Comparison of ENCODE assay signal across 8 mouse cellular contexts in the genomic region with DNA sequence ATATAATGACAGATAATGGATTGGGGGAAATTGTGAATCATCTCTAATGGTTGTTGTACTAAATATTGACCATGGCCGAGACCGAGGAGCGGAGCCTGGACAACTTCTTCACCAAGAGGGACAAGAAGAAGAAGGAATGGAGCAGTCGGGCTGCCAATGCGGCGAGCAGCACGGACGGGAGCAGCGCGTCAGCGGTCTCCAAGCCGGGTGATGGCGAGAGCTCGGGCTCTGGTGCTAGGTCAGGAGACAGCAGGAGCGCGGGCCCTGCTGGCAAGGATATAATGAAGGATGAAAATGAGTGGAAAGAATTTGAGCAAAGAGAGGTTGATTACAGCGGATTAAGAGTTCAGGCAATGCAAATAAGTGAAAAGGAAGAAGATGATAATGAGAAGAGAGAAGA. TPM values are rescaled to one million over a fixed set of nuclear protein-coding genes. Genes with fewer than 3 reads are reported as not detected.
DNase-seq lines count a peak whose midpoint lies in the region; ATAC-seq lines count a peak whose summit lies in the region.
"Not testable (repeated sequence)": the region's sequence is repeated elsewhere in the genome, so short reads cannot be mapped to it uniquely, and the experiment has no call there.
"Had no signal": no experiment of that assay in that cellular context is flagged by ENCODE, and none has a peak within 500 bp of the region (broad histone marks: within the 10 kb centered on the region; RNA-seq: fewer than 3 reads in every experiment).

No protein-coding gene starts in this region.

- 91% methylated on average over 16 of the region's 17 CpGs for WGBS in forebrain, embryonic 11.5 days
- WGBS in heart, embryonic 10.5 days, result 86% methylated on average over 17 of the region's 17 CpGs
- WGBS in intestine, embryonic 14.5 days, result 92% methylated on average over 16 of the region's 17 CpGs
- 91% methylated on average over 16 of the region's 17 CpGs for WGBS in liver, embryonic 11.5 days
- WGBS in stomach, embryonic 14.5 days, result 91% methylated on average over 16 of the region's 17 CpGs

- H3K4me2 ChIP-seq in forebrain, embryonic 11.5 days (ENCODE audit: low read depth, low read length, severe bottlenecking); intestine, embryonic 14.5 days (ENCODE audit: low read length); liver, embryonic 11.5 days; stomach, embryonic 14.5 days (replicated peaks; ENCODE audit: low read depth, low read length): not testable (repeated sequence)

- not testable (repeated sequence) for H3K4me3 ChIP-seq in forebrain, embryonic 11.5 days (ENCODE audit: low read depth, low read length); heart, embryonic 10.5 days; intestine, embryonic 14.5 days (ENCODE audit: low read depth, low read length); liver, embryonic 11.5 days (ENCODE audit: low read depth, low read length); stomach, embryonic 14.5 days (ENCODE audit: low read depth, low read length)

- H3K9ac ChIP-seq in forebrain, embryonic 11.5 days (ENCODE audit: low read length); intestine, embryonic 14.5 days (ENCODE audit: low read length); liver, embryonic 11.5 days (ENCODE audit: low read depth, low read length); stomach, embryonic 14.5 days (replicated peaks; ENCODE audit: low read depth, low read length): not testable (repeated sequence)

- H3K27ac ChIP-seq in forebrain, embryonic 11.5 days (ENCODE audit: low read depth, low read length); heart, embryonic 10.5 days; intestine, embryonic 14.5 days (ENCODE audit: low read depth); liver, embryonic 11.5 days (ENCODE audit: low read depth, low read length); stomach, embryonic 14.5 days (ENCODE audit: low read length): not testable (repeated sequence)

- not testable (repeated sequence) for ATAC-seq in forebrain, embryonic 11.5 days (replicated peaks; ENCODE audit: low FRiP score); liver, embryonic 11.5 days (replicated peaks; ENCODE audit: low FRiP score)
- ATAC-seq in intestine, embryonic 14.5 days (replicated peaks; ENCODE audit: low FRiP score, low TSS enrichment, low read depth), result 0 out of 2 replicates have a peak, but pooled peaks have one; percentile 55
- 0 out of 2 replicates have a peak, but pooled peaks have one; percentile 47 for ATAC-seq in monocyte, adult 5-6 weeks (replicated peaks; ENCODE audit: insufficient number of reproducible peaks, low FRiP score, low TSS enrichment, poor library complexity, severe bottlenecking)
- peak; percentile 49; the same call in 1 of the 2 replicates for ATAC-seq in stomach, embryonic 14.5 days (ENCODE audit: insufficient number of reproducible peaks, insufficient read depth, low FRiP score, low read depth)

- H3K27me3 ChIP-seq in forebrain, embryonic 11.5 days (ENCODE audit: control insufficient read depth, insufficient read depth, low read length); heart, embryonic 10.5 days (ENCODE audit: insufficient read depth, poor library complexity, severe bottlenecking); intestine, embryonic 14.5 days (replicated peaks; ENCODE audit: control insufficient read depth, insufficient read depth, low read length); liver, embryonic 11.5 days (replicated peaks; ENCODE audit: control insufficient read depth, insufficient read depth, low read length); stomach, embryonic 14.5 days (ENCODE audit: control insufficient read depth, insufficient read depth, low read length): not testable (repeated sequence)

- H3K9me3 ChIP-seq in forebrain, embryonic 11.5 days (ENCODE audit: control insufficient read depth, low read length); stomach, embryonic 14.5 days (ENCODE audit: control insufficient read depth, low read depth, low read length): not testable (repeated sequence)
- H3K9me3 ChIP-seq in heart, embryonic 10.5 days, result peaks cover 25% of the 10 kb centered on the region
- peaks cover 16% of the 10 kb centered on the region for H3K9me3 ChIP-seq in intestine, embryonic 14.5 days (ENCODE audit: control insufficient read depth, low read length)
- H3K9me3 ChIP-seq in liver, embryonic 11.5 days (ENCODE audit: control insufficient read depth, low read length), result peaks cover 12% of the 10 kb centered on the region

- peak; percentile 46 for DNase-seq in forebrain, embryonic 11.5 days (ENCODE audit: low spot score)
- peak; percentile 63 for DNase-seq in heart, embryonic 10.5 days (ENCODE audit: low spot score)
- not testable (repeated sequence) for DNase-seq in intestine, embryonic 14.5 days (ENCODE audit: low spot score)
- peak; percentile 31 for DNase-seq in liver, embryonic 11.5 days (ENCODE audit: low spot score)

- H3K36me3 ChIP-seq in forebrain, embryonic 11.5 days (ENCODE audit: control insufficient read depth, insufficient read depth, low read length); heart, embryonic 10.5 days; intestine, embryonic 14.5 days (ENCODE audit: control insufficient read depth, insufficient read depth, low read length); liver, embryonic 11.5 days (ENCODE audit: control insufficient read depth, insufficient read depth, low read length); stomach, embryonic 14.5 days (ENCODE audit: control insufficient read depth, insufficient read depth, low read length): not testable (repeated sequence)

- H3K4me1 ChIP-seq in forebrain, embryonic 11.5 days (replicated peaks; ENCODE audit: control insufficient read depth, insufficient read depth, low read length); heart, embryonic 10.5 days; intestine, embryonic 14.5 days (replicated peaks; ENCODE audit: control insufficient read depth, insufficient read depth, low read length); liver, embryonic 11.5 days (replicated peaks; ENCODE audit: control insufficient read depth, insufficient read depth, low read length); stomach, embryonic 14.5 days (ENCODE audit: control insufficient read depth, insufficient read depth, low read length): not testable (repeated sequence)

RNA-seq across cellular contexts. Expression of a gene that starts 38.2 kb away (rescaled TPM):
- 0.31 TPM in 1 of 2 replicates, not detected in the other for polyA plus RNA-seq in forebrain, embryonic 11.5 days (2014; fragmentation: Nextera tagmentation; extraction: Ambion mirVana)
- polyA plus RNA-seq in heart, embryonic 10.5 days (2016; fragmentation: Nextera tagmentation; extraction: Ambion mirVana), result 0.11 and 0.16 TPM in 2 replicates
- polyA plus RNA-seq in intestine, embryonic 14.5 days (2014; fragmentation: Nextera tagmentation; extraction: Ambion mirVana), result 0.43 and 0.55 TPM in 2 replicates
- 0.34 and 0.39 TPM in 2 replicates for polyA plus RNA-seq in liver, embryonic 11.5 days (2014; fragmentation: Nextera tagmentation; extraction: Ambion mirVana)
- total RNA-seq in monocyte, adult 5-6 weeks (2017), result not detected in 3 replicates
- 0.21 and 0.22 TPM in 2 replicates for polyA plus RNA-seq in stomach, embryonic 14.5 days (2014; fragmentation: Nextera tagmentation; extraction: Ambion mirVana)
- total RNA-seq: CH12.LX had no signal
- polyA plus RNA-seq: adrenal gland, adult 2 months had no signal
